Mouse (Mus musculus) gonadal fat pad, adult 2 months (tissue): ENCODE data around the gene Dytn. TPM values are rescaled to one million over a fixed set of nuclear protein-coding genes. Genes with fewer than 3 reads are reported as not detected.
"Not testable (repeated sequence)": the region's sequence is repeated elsewhere in the genome, so short reads cannot be mapped to it uniquely, and the experiment has no call there.

Source experiments
- DNase-seq: peaks from one replicate; pipeline ENCODE4 v3.0.0-alpha.2; 2012; ENCODE audit warnings: low read depth
- polyA plus RNA-seq: library from polyadenylated mRNA; depleted of rRNA; stranded (reverse); fragments of >200 nt; gene quantifications from 2 replicates; pipeline ENCODE4 v1.2.3, GENCODE M21; 2012; rRNA removed

Gene Dytn
- polyA plus RNA-seq = not detected in 2 replicates

DNA sequence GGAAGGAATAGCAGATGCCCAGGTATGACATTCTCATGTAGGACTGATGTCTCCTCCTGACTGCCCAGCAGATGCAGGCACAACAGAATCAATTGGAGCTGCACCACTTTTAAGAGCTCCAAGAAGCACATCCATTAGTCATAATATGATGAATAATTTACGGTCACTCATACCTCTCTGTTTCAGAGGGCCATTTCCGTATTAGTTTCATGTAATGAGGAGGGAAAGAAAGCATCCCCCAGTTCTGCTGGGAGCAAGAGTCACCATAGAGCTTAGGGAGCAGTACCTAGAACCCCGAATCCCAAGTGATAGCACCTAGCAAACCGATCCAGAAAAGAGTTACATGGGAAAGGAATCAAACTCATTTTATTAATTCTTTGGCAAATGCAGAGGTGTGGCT is at the start of gene Dytn:
Gene Dytn (minus strand): TSS at position 101 of the 400 bp plus-strand sequence.
- no peak for DNase-seq

DNA sequence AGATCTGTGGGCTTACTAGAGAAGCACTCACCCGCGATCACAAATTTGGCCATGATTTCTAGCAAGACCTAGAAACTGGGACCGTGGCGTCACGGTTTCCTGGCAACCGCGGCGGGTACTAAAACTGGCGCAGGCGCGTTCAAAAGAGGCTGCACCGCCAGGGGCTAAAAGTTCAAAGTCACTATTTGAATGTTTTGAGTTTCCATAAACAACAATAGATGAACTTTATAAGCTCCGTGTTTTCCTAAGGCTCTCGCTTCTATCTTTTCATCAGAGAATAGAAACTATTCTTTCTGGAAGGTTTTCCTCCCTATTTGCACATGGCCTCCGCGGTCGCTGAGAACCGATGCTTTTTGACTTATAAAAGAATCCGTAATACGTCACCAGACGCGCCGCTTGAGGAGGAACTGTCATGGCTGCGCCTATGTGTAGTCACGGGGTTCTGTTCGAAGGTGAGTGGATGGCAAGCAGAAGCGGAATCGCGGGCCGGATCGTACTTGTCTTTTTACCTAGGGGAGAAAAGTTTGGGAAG is 43.6 kb upstream of the Dytn start, which contains the start of the genes Mdh1b and Fastkd2:
Gene Mdh1b (minus strand): TSS at position 79 of the 532 bp plus-strand sequence.
Gene Fastkd2 (plus strand): TSS at position 375 of the 532 bp plus-strand sequence.
- DNase-seq = peak; percentile 71

GRCm38 (mm10) chr1:63729796-63730195 is 43.1 kb upstream of the Dytn start:
- no peak for DNase-seq

GRCm38 (mm10) chr1:63720161-63720560 is 33.4 kb upstream of the Dytn start:
- no peak for DNase-seq

GRCm38 (mm10) chr1:63708876-63709275 is 22.1 kb upstream of the Dytn start:
- peak; percentile 86 for DNase-seq

DNA sequence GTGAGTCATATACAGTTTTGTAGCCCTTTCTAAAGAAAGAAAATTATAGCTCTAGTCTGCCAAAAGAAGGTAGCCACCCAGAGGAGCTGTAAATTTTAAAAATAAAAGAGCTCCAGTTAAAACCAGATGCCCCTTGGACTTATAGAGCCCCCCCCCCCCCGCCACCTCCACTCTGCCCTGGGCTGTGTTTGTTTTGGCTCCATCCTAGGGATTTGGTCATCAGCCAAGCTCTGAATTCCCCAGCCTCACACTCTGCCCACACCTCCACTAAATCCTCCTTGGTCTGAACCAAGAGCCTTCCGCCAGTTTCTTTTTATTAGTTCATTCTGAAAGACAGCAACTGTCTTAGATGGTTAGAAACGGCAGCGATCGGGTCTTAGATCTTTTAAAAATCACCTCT is 19.0 kb upstream of the Dytn start:
- DNase-seq = no peak

DNA sequence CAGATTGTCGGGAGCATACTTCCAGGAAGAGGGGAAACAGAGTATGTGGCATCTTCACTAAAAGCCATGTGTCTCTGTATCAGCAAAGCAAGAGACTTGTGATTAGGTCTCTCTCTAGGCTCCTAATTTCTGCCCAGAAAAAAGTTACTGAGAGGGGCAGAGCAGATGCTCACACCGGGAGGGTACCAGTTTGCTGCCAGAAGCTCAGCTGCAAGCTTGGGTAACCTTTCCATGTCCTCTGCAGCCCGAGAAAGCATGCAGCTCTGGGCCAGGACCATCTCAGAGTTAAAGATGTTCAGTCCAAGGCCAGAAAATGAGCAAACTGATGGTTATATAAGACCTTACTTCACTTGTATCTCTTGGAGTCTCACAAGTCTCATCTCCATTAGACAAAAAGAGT is 10.1 kb upstream of the Dytn start:
- DNase-seq = no peak

GRCm38 (mm10) chr1:63675975-63676374 is 10.8 kb downstream of the Dytn start:
- no peak for DNase-seq

GRCm38 (mm10) chr1:63668852-63669160 is 17.9 kb downstream of the Dytn start:
- DNase-seq = no peak

GRCm38 (mm10) chr1:63667949-63668851 is 18.5 kb downstream of the Dytn start:
- DNase-seq = no peak

- no peak for DNase-seq
These were observed 19.4 kb downstream of the Dytn start for GRCm38 (mm10) chr1:63667201-63667948.

- DNase-seq = no peak
These were observed 20.6 kb downstream of the Dytn start for GRCm38 (mm10) chr1:63666089-63666488.

- DNase-seq = no peak
These were observed 27.1 kb downstream of the Dytn start for GRCm38 (mm10) chr1:63659591-63659990.

DNA sequence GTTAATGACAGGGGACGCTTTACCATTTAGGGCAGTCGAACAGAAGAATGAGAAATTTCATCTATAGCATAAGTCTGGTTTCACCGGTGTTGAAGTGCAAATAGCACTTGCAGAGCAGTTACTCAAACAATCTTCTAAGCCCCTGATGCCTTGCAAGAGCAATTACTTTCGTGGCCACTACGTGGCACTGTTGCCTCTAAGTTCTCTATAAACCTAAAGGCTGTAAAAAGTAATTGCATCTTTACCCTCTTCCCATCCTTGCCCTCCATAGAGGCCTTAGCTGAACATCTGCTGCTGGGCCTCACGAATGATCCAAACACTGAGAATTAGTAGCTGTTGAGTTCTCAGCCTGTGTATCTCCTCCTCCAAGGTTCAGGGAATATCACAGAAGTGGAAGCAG is 28.7 kb downstream of the Dytn start:
- no peak for DNase-seq

GRCm38 (mm10) chr1:63639921-63640320 is 46.8 kb downstream of the Dytn start:
- no peak for DNase-seq

- DNase-seq = not testable (repeated sequence)
These were observed 56.3 kb downstream of the Dytn start for GRCm38 (mm10) chr1:63630390-63630789.

DNA sequence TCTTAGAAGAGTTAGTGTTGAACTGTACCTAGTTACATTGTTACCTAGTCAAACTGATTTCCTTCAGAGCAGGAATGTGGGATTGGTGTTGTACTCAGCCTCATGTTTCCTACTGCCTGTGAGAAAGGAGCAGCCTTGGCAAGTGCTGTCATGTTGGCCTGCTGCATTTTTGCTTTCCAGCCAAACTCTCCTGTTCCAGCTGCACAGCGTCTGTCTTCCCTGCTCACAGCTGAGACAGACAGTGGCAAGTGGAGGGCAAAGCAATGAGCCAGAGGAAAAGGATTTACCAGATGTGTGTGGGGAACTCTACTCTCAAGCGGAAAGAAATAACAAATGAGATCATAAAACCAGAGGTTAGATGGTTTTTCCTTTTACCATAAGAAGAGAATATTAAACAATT is 58.5 kb downstream of the Dytn start:
- no peak for DNase-seq

GRCm38 (mm10) chr1:63615668-63616067 is 71.1 kb downstream of the Dytn start, which contains the start of gene Gm39653:
TSS of gene Gm39653 (plus strand) at chr1:63615968.
- DNase-seq = no peak

GRCm38 (mm10) chr1:63614594-63614993 is 72.1 kb downstream of the Dytn start:
- no peak for DNase-seq

GRCm38 (mm10) chr1:63609613-63610012 is 77.1 kb downstream of the Dytn start:
- DNase-seq = no peak

GRCm38 (mm10) chr1:63603870-63604500 is 82.7 kb downstream of the Dytn start:
- DNase-seq = no peak

DNA sequence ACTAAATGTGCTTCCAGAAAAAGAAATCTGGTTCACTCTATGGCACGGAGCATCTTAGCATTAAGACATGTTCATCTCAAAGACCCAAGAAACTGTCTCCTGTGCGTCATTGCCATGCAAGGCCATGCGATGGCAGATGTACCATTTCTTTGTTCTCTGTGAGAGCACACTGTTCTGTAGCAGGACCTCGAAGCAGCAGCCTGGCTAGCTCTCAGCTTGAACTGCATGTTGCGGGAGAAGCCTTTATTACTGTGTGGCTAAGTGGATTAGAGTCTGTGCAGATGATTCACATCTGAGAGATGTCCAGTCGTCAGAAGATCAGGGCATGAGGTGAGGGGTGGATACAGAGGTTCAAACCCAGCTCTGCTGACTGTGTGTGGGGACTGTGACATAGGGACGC is 99.9 kb downstream of the Dytn start:
- DNase-seq = no peak
